Mouse (Mus musculus): Measurements from ENCODE around the gene Sys1.

Sys1 gene

DNA sequence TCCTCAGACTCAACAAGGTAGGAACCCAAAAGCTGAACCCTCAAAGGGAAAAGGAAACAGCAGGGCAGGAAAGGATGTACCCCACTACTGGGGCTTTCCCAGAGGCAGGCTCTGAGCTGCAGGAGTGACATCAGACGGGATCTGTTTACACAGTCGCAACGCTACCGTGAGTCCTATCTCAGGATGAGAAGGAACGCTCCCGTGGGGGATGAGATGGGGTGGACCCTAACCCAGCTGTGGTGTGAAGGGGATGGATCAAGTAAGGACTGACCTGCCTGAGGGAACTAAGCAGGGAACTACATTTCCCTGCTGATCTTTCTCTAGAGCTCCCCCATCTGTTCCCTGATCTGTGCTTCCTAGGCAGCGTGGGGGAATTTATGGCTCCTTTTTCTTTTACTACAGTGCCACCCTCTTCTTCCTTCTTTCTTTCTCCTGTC, at the start of gene Sys1:
Gene Sys1 (plus strand): TSS at position 101 of the 437 bp plus-strand sequence.
- DNase-seq (ENCODE audit: low spot score in 2 of 2): no peak

GRCm38 (mm10) chr2:164407708-164408107, 49.1 kb upstream of the Sys1 start:
- DNase-seq (ENCODE audit: low spot score in 2 of 2): peak in 1 of 2 experiments; percentile 68

DNA sequence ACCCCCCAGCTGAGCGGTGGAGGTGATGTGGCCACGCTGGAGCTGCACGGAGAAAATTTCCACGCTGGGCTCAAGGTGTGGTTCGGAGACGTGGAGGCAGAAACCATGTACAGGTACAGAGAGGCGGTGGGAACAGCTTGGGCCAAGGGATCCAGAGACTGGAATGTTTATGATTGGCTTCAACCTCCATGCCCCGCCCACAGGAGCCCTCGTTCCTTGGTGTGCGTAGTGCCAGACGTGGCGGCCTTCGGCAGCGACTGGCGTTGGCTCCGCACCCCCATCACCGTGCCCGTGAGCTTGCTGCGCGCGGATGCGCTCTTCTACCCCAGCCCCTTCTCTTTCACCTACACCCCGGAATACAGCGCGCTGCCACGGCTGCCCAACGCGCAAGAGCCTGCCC, 42.6 kb upstream of the Sys1 start:
- DNase-seq (ENCODE audit: low spot score in 2 of 2): no peak

GRCm38 (mm10) chr2:164414581-164414980, 42.2 kb upstream of the Sys1 start:
- no peak for DNase-seq (ENCODE audit: low spot score in 2 of 2)

DNA sequence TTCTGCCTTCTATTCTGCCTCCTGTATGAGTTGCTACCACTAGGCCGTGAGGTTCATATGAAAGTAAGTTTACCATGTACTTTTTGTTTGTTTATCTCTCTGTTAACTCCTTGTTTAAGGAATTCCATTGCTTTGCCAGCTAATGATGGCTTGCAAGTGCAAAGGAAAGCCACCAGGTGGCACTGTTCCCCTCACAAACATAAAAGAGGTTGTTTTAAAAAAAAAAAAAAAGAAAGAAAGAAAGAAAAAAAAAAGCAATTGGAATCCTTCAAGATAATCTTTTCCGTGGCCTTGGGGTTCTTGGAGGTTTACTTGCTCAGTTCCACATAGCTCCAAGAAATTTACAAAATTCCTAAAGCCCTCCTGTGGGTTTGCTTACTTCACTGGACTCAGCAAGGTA, 39.6 kb upstream of the Sys1 start:
- DNase-seq (ENCODE audit: low spot score in 2 of 2): no peak

DNA sequence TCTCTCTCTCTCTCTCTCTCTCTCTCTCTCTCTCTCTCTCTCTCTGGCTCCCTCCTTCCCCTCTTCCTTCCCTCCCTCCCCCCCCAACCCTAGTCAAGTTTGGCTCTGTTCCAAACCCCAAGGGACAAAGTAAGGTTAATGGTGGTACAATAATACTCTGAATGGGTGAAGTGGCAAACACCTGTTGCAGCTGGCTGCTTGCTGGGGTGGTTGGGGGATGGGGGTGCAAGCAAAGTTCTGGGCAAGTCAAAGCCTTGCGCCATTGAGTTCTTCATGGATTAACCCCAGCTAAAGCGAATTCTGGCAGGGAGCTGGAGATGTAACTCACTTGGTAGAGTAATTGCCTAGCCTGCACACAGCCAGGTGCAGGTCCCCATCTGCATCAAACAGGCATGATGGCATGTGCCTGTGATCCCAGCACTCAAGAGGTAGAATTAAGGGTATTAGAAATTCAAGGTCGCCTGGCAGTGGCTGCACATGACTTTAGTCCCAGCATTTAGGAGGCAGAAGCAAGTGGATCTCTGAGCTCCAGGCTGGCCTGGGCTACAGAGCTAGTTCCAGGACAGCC, 38.4 kb upstream of the Sys1 start:
- DNase-seq (ENCODE audit: low spot score in 2 of 2): no peak

GRCm38 (mm10) chr2:164419489-164419888, 37.3 kb upstream of the Sys1 start:
- no peak for DNase-seq (ENCODE audit: low spot score in 2 of 2)

- no peak for DNase-seq (ENCODE audit: low spot score in 2 of 2)
Observed at GRCm38 (mm10) chr2:164421306-164421705, 35.5 kb upstream of the Sys1 start.

DNA sequence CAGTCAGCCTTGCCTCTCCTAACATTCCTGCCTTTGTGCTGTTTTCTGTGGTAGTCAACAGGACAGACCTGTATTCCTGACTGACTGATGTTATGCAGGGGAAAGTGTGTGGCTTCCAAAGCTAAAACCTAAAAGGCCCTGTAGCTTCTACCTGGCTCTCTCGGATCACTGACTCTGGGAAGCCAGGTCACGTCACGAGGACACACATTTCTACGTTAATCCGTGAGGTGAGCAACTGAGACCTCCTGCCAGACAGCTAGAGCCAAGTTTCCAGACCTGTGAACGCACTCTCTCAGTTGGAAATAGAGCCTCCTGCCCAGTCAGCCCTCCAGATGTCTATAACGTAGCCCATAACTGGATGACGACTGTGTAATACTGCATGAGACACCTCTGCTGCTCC, 34.8 kb upstream of the Sys1 start:
- no peak for DNase-seq (ENCODE audit: low spot score in 2 of 2)

DNA sequence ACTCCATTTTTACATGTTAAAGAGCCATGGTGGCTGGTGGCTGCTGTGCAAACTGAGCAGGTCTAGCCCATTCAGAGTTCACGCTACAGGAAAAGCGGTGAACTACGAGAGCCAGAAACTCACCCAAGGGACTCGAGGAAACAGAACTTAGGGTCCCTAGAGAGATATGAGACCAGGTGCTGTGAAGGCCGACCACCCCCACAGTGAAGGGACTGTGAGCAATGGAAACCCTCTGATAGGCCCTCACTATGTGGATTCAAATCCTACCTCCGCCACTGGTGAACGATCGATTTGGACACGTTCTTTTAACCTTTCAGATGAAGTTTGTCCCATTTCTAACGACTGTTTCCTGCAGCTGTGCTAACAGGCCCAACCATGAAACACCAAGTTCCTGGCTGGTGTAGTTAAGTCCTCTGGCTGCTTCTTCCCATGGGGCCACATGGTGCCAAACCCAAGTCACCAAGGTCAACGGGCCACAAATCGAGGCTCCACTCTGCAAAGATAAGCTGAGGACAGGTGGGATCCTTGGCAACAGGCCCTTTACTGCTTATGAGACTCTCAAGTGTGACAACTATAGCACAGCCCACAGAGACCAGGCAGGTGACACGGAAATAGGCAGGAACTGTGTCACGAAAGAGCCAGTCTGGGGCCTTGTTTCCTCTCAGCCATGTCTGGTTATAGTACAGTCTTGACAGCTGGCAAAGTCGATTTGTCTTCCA, 33.9 kb upstream of the Sys1 start:
- DNase-seq (ENCODE audit: low spot score in 2 of 2): no peak

DNA sequence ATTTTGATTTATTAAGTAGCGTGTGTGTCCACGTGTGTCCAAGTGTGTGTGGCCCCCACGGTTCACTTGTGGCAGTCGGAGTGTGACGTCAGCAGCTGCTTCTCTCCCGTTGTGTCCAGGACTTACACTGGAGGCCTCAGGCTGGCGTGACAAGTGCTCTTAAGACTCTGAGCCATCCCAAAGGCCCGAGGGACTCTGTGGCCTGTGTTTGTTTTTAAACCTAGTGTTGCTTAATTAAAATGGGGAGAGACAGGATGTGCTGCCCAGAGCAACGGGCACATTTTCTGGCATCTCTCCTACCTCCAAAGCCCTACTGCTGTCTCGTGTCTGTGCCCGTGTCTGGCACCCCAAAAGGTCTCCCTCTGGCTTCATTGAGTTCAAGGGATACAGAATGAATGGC, 33.3 kb upstream of the Sys1 start:
- peak in 1 of 2 experiments; percentile 52 for DNase-seq (ENCODE audit: low spot score in 2 of 2)

DNA sequence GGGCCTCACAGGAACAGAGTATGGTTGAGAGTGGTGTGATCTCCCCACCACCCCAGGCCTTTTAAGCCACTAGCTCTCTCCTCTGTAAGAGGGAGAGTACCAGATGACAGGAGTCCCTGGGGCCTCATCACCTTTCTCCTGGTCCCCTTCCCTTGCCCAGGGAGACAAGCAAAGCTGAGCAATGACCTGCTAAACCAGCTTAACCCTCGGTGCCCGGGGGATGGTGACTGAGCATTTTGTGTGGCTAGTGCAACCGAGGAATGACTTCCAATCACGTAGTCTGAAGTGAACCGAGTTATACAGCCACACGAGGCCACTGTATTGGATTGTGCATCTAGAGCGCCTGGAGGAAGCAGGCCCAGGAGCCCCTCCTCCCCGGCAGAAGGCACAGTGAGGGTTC, 32.4 kb upstream of the Sys1 start:
- DNase-seq (ENCODE audit: low spot score in 2 of 2): no peak

GRCm38 (mm10) chr2:164425401-164425800, 31.4 kb upstream of the Sys1 start:
- no peak for DNase-seq (ENCODE audit: low spot score in 2 of 2)

GRCm38 (mm10) chr2:164426121-164426520, 30.6 kb upstream of the Sys1 start:
- DNase-seq (ENCODE audit: low spot score in 2 of 2): no peak

DNA sequence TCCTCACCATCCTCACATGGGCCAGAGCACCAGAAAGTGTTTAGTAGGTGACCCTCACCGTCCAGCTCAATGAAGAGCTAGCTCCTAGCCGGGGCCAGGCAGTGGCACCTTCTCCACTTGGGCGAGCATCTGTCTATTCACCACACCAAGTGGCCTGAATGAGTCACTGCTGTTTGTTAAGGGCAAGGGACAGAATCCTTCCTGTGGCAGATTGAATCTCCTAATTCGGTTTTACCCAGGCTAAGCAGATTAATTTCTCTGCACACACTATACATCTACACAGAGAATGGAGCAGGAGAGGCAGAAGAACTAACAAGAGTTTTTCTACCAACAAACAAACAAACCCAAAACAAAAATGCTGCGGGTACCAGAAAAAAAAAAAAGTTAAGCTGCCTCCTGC, 29.8 kb upstream of the Sys1 start:
- DNase-seq (ENCODE audit: low spot score in 2 of 2): no peak

GRCm38 (mm10) chr2:164428451-164428850, 28.3 kb upstream of the Sys1 start:
- no peak for DNase-seq (ENCODE audit: low spot score in 2 of 2)

GRCm38 (mm10) chr2:164429881-164430615, 26.7 kb upstream of the Sys1 start:
- no peak for DNase-seq (ENCODE audit: low spot score in 2 of 2)

DNA sequence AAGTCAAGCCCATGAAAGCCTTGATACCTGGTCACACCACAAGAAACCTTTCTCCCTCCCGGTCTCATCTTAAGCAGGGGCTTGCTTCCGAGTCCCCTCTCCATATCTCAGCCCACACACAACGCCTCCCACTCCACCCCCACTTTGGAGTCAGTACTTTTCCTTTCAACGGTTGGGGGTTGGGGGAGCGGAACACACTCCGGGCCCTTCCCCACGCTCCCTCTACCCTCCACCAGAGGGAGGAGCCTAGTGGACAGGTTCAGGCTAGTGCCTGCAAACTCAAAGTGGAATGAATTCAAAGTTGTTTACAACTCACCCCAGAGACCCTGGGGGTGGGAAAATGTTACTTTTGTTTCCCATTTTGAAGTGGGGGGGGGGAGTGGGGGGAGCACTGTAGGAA, 26.1 kb upstream of the Sys1 start:
- DNase-seq (ENCODE audit: low spot score in 2 of 2): peak in 1 of 2 experiments; percentile 55

- peak in 1 of 2 experiments; percentile 72 for DNase-seq (ENCODE audit: low spot score in 2 of 2)
Observed at GRCm38 (mm10) chr2:164431676-164432465, 24.9 kb upstream of the Sys1 start.

DNA sequence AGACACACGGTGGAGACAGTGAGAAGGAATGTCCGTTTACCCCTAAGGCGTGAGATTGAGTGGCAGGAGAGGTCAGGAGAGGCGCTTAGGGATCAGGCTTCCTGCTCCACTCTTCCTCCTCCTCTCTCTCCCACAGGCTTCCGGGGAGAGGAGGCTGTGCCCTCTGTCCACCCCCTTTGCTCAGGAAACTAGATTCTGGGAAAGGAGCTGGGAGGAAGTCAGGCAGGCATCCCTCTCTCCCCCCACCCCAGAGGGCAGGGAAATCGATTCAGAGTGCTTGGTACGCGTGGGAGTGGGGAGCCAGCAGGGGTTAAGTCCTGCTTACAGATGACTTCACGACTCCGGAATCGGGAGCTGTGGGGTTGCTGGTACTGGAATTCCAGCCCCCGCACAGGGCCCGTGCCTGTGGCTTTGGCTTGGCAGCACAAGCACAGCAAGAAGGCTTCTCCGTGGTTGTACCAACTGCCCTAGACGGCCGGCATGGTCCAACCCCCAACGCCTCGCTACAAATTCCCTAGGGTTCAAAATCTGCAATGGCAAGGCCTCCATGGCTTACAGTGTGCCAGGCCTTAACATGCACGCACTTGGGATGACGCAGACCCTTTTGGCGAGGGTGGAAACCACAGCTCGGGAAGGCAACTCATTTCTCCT, 24.1 kb upstream of the Sys1 start:
- DNase-seq (ENCODE audit: low spot score in 2 of 2): peak in 1 of 2 experiments; percentile 62

DNA sequence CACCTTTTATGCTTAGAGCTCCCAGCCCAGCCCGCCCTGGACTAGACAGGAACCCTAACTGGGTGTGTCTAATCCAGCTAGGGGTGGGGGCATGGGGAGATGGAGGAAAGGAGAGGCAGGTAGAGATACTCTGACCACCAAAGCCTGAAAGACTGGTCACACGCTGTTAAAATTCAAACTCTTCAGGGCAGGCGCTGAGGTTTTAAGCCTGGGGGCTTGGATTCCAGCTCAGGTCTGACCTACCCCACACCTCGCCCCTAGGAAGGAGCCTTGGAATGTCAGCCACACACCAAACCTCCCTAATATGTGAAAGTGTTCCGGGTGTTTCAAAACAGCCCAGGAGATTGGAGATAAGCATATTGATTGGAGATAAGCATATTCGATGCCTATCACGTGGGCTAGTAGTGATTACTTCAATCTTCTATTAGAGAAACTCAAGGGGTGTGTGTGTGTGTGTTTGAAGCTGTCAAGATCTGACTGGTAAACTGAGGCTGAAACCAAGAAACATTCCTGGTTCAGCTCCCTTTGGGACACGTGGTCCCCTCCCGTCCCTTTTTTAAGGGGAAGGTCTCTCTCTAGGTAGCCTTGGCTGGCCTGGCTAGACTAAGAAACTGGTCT, 23.4 kb upstream of the Sys1 start:
- DNase-seq (ENCODE audit: low spot score in 2 of 2): no peak
